Mouse (Mus musculus) cerebellum, adult (tissue): ENCODE measurements around the gene Nrtn.

ENCODE experiments used
- ATAC-seq: cut with Nextera tagmentation; 2 replicates; pipeline ENCODE4 v1.9.2; 2017; ENCODE audit warnings: mild to moderate bottlenecking, moderate library complexity, mixed read lengths; ENCODE audit not compliant: insufficient number of reproducible peaks, low FRiP score, low TSS enrichment

Gene Nrtn

GRCm38 (mm10) chr17:56757416-56758123 is at the start of gene Nrtn:
TSS of gene Nrtn (minus strand) at chr17:56757530.
- ATAC-seq: no peak

- ATAC-seq: no peak
Measured at GRCm38 (mm10) chr17:56805784-56806183, 48.5 kb upstream of the Nrtn start.

DNA sequence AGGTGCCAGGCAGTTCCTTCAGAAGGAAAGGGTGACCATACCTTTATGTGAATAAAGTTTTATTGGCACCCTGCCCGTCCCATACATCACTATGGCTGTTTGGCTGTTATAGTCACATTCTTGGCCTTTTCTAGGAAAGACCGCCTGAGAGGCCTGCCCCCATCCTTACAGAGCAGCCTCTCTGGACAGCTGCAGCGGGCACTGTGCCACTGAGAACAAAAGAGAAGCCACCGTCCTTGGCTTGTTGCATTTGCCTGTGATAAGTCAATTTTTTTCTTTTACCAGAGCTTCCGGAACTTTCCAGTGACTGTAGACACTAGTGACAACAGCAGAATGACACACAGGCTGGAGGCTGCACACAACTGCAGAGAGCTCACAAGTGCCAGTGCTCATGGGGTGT is 47.6 kb upstream of the Nrtn start:
- ATAC-seq: no peak

- ATAC-seq: no peak
Measured at GRCm38 (mm10) chr17:56802065-56802464, 44.7 kb upstream of the Nrtn start.

DNA sequence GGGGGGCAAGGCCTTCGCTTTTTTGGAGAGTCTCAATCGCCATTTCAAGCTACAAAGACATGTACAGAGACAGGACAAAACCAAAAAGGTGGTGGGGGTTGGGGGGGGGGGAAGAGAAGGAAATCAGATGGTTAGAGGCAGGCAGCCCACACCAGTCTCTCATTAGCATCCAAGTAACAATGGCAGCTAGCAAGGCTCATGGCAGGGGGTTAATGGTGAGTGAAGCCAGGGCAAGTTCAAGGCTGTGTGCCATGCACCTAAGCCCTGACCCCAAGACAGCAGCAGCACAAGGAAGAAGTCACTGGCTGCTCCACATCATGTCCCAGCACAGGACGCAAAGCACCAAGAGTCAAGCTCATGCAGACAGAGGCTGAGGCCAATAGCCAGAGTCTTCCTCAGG is 41.9 kb upstream of the Nrtn start:
- no peak for ATAC-seq

DNA sequence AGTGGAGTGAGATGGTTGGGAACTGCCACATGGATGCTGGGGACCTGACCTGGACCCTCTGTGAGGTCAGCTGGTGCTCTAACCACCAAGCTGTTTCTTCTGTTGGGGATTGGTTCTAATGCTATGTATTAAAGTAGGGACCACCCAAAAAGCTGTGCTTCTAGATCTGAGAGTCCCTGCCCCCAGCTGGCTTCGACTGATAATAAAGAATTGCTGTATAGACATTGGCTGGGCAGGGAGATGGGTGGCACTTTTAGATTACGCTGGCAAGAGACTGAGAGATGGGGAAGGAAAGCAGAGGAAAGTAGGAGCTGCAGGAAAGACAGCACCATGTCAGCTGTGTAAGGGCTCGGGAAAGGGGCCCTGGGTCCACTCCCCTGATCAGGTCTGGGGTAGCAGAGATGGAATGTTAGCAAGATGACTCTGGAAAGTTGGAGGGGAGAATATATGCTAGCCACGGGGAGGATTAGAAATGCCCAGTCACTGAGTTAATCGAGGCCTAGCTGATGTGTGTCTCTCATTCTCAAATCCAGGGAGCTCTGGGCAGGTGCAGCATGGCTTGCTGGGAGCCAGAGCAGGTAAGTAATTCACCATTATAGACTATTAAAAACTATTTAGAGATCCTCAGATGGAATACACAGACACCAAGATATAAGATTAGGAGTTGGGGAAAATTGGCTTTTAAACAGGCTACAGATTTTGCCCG is 36.4 kb upstream of the Nrtn start:
- ATAC-seq: no peak

DNA sequence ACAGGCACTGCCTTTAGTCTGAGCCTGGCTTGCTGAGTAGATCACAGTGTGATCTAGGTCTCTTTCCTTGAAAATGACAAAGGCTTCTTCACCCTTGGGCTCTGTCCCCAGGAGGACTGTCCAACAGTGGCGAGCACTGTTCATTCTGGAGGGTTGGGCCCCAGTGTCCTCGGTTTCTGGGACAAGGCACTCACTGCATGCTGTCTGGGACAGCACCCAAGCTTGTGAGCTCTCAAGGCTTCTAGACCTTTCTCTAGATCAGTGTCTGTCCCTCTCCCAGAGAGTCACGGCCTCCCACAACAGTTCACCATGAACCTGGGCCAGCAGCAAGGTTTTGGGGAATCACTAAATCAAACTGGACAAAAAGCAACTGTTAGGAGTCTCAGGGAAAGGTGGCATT is 35.3 kb upstream of the Nrtn start:
- ATAC-seq: no peak

- no peak for ATAC-seq
Measured at GRCm38 (mm10) chr17:56789286-56789685, 32.0 kb upstream of the Nrtn start.

DNA sequence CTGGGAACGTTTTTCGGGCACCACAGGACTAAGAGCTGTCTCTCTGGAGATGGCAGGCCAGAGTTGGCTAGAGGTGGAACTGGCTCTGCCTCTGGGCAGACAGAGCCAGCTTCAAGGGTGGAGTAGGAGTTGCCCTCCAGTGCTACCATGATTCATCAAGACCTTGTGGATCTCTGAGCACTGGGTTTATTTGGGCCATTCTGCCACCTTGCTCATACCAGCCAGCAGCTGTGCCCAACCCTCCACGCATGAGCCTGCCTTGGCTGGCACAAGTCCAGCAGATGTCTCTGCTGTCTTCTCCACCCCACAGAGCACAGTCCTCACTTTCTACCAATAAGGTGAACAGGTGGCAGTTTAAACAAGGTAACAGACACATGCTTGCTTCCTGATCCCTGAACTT is 31.6 kb upstream of the Nrtn start:
- no peak for ATAC-seq

GRCm38 (mm10) chr17:56780291-56780978 is 23.1 kb upstream of the Nrtn start:
- ATAC-seq: no peak

DNA sequence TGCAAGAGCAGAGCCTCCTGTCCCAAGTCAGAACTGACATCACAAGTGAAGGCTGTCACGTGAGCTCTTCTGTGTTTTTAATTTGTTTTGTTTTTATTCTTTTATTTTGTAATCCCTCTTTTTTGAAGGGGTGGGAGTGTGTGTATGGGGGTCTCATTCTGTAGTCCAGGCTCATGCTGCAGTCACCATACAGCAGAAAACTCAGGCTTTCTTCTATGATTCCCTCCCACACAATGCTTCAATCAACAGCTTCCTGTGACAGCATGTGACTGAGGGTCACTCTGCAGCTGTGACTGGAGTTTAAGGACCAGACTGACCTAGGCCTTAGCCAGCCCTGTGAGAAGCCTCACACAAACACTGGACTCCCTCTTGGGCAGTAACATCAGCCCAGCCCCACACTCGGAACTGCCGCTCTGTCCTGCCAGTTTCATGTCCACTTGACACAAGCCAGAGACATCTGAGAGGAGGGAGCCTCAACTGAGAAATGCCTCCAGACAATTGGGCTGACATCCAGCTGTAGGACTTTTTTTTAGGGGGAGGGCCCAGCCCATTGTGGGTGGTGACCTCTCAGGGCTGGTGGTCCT is 21.5 kb upstream of the Nrtn start:
- ATAC-seq: no peak

GRCm38 (mm10) chr17:56777568-56777967 is 20.2 kb upstream of the Nrtn start:
- no peak for ATAC-seq

DNA sequence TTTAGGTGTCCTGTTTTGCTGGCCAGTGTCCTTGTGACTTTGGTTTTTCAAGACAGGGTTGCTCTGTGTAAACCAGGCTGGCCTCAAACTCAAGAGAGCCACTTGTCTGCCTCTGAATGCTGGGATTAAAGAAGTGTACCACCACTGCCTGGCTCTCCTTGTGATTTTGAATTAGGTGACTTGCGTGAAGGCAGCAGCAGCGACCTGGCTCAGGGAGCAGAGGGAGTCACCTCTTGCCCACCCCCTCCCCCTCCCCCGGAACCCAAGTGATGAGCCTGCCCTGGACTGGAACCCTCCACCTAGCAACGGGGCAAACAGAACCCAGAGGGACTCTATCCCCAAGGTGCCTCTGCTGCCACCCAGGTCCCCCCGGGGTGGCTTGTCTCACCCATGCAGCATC is 12.6 kb upstream of the Nrtn start, which contains the start of gene Prr22:
Gene Prr22, plus strand, starts transcription at position 301 of the 400 bp plus-strand sequence.
- ATAC-seq: no peak

GRCm38 (mm10) chr17:56768941-56769340 is 11.6 kb upstream of the Nrtn start:
- ATAC-seq: no peak

GRCm38 (mm10) chr17:56767531-56768135 is 10.3 kb upstream of the Nrtn start:
- no peak for ATAC-seq

GRCm38 (mm10) chr17:56766631-56767405 is 9.5 kb upstream of the Nrtn start:
- no peak for ATAC-seq

GRCm38 (mm10) chr17:56765431-56765830 is 8.1 kb upstream of the Nrtn start:
- 0 out of 2 replicates have a peak, but pooled peaks have one; percentile 0 for ATAC-seq

GRCm38 (mm10) chr17:56764474-56765354 is 7.4 kb upstream of the Nrtn start, which contains the start of gene Dus3l:
TSS of gene Dus3l (plus strand) at chr17:56764757.
- ATAC-seq: peak; percentile 80
